Mouse (Mus musculus) forebrain, embryonic 16.5 days (tissue): ENCODE results near the gene Spata48. TPM values are rescaled to one million over a fixed set of nuclear protein-coding genes. Genes with fewer than 3 reads are reported as not detected.

ENCODE experiments used
- ATAC-seq: fragments of 200-750 bp; cut with Nextera tagmentation; 2 replicates; pipeline ENCODE4 v1.8.0; 2017; ENCODE audit warnings: mild to moderate bottlenecking, moderate library complexity
- H3K27ac ChIP-seq: fragments of 300-500 bp; sonication (generic); 2 replicates; pipeline ENCODE4 v1.5.1; 2014; ENCODE audit warnings: low read length, control low read depth
- H3K27me3 ChIP-seq: fragments of 300-500 bp; sonication (generic); replicated peaks from 2 replicates; pipeline ENCODE4 v1.6.1; 2014; ENCODE audit warnings: low read length; ENCODE audit not compliant: control insufficient read depth, insufficient read depth
- H3K36me3 ChIP-seq: fragments of 300-500 bp; sonication (generic); 2 replicates; pipeline ENCODE4 v1.6.1; 2014; ENCODE audit not compliant: control insufficient read depth, insufficient read depth
- H3K4me1 ChIP-seq: fragments of 300-500 bp; sonication (generic); replicated peaks from 2 replicates; pipeline ENCODE4 v1.6.1; 2014; ENCODE audit warnings: low read length; ENCODE audit not compliant: control insufficient read depth, insufficient read depth
- H3K4me2 ChIP-seq: fragments of 300-500 bp; sonication (generic); 2 replicates; pipeline ENCODE4 v1.6.1; 2014; ENCODE audit warnings: mild to moderate bottlenecking, low read length, control low read depth
- H3K4me3 ChIP-seq: fragments of 300-500 bp; sonication (generic); replicated peaks from 2 replicates; pipeline ENCODE4 v1.5.1; 2014; ENCODE audit warnings: mild to moderate bottlenecking, low read length, control low read depth
- H3K9ac ChIP-seq: fragments of 300-500 bp; sonication (generic); replicated peaks from 2 replicates; pipeline ENCODE4 v1.6.1; 2014; ENCODE audit warnings: low read depth, low read length, control low read depth
- H3K9me3 ChIP-seq: fragments of 300-500 bp; sonication (generic); 2 replicates; pipeline ENCODE4 v1.6.1; 2016; ENCODE audit warnings: low read length; ENCODE audit not compliant: control insufficient read depth
- WGBS: fragments of 180-500 bp; shearing (Covaris S2); extraction: QIAGEN DNeasy Blood & Tissue Kit; methylation state at CpG from one replicate; pipeline ENCODE4 v1.1.7; 2014; 5-methylcytosine and 5-hydroxymethylcytosine counted together
- polyA plus RNA-seq: library from polyadenylated mRNA; unstranded; fragments of >200 nt; fragmentation: Nextera tagmentation; extraction: Ambion mirVana; gene quantifications from 2 replicates; pipeline ENCODE4 v1.2.1, GENCODE M21; 2015

The Spata48 gene
- polyA plus RNA-seq, 1 experiment from 2014 or later: not detected

- 22% methylated on average over 10 of the region's 10 CpGs for WGBS
- no peak overlapping the region for H3K4me2 ChIP-seq
These were observed 38.0 kb downstream of the Spata48 start for GRCm38 (mm10) chr11:11499944-11500343.

DNA sequence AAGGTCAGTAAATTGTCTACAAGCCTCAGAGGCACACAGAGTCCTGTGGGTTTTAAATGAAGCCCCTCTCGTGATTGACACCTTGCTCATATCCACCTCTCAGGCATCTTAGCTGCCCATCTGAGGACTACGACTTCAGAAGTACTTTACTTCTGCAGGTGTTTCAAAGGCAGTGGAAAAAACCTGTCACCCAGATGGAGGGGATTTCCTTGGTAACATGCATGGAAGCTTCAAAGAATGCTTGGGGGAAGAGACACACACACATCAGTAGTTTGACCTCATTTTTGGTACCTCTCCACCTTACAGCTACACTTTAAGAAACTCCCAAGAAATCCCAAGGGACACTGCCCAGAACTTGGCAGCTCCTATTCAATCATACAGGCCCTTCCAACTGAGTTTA, 44.3 kb downstream of the Spata48 start:
- H3K4me1 ChIP-seq: no peaks in the 10 kb centered on the region
- H3K4me3 ChIP-seq: no peak overlapping the region
- 86% methylated on average over 2 of the region's 2 CpGs for WGBS
- H3K36me3 ChIP-seq: no peaks in the 10 kb centered on the region
- no peaks in the 10 kb centered on the region for H3K9me3 ChIP-seq
- no peak overlapping the region for H3K9ac ChIP-seq
- H3K27me3 ChIP-seq: no peaks in the 10 kb centered on the region
- no peak overlapping the region for H3K27ac ChIP-seq
- no peak overlapping the region for H3K4me2 ChIP-seq
- ATAC-seq: no peak

More at GRCm38 (mm10) chr11:11499944-11500343, 38.0 kb downstream of the Spata48 start:
- ATAC-seq: no peak
- H3K9ac ChIP-seq: no peak overlapping the region
- H3K36me3 ChIP-seq: no peaks in the 10 kb centered on the region
- H3K4me1 ChIP-seq: no peaks in the 10 kb centered on the region
- no peaks in the 10 kb centered on the region for H3K9me3 ChIP-seq
- H3K4me3 ChIP-seq: no peak overlapping the region
- no peak overlapping the region for H3K27ac ChIP-seq
- H3K27me3 ChIP-seq: no peaks in the 10 kb centered on the region

- Histone ChIP-seq H3K9me3 (no peaks in the 10 kb centered on the region), H3K36me3 (no peaks in the 10 kb centered on the region), H3K27ac (no peak overlapping the region), H3K4me1 (no peaks in the 10 kb centered on the region), H3K27me3 (no peaks in the 10 kb centered on the region), H3K9ac (no peak overlapping the region), H3K4me2 (no peak overlapping the region), H3K4me3 (no peak overlapping the region)
- ATAC-seq: no peak
- 63% methylated on average over 2 of the region's 2 CpGs for WGBS
These were observed 47.5 kb downstream of the Spata48 start for GRCm38 (mm10) chr11:11509413-11509812.

DNA sequence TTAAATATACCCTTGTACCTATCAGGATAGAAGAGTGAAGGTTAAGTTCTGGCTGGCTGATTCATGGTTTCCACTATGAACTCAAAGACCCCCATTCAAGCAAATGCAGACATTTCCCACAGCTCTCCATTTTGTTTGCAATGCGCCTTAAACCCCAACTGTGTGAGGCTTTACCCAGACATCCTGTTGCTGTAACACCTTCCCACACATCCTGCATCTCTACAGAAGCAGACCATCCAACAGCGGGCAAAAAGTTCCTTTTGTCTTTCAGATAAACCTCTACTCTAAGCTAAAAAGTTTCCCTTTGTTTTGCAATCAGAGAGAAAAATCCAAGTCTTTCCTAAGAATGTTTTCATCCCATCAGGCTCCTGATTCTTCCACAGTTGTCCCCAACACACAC, 50.2 kb downstream of the Spata48 start:
- H3K9me3 ChIP-seq: no peaks in the 10 kb centered on the region
- WGBS: 49% methylated on average over 2 of the region's 2 CpGs

DNA sequence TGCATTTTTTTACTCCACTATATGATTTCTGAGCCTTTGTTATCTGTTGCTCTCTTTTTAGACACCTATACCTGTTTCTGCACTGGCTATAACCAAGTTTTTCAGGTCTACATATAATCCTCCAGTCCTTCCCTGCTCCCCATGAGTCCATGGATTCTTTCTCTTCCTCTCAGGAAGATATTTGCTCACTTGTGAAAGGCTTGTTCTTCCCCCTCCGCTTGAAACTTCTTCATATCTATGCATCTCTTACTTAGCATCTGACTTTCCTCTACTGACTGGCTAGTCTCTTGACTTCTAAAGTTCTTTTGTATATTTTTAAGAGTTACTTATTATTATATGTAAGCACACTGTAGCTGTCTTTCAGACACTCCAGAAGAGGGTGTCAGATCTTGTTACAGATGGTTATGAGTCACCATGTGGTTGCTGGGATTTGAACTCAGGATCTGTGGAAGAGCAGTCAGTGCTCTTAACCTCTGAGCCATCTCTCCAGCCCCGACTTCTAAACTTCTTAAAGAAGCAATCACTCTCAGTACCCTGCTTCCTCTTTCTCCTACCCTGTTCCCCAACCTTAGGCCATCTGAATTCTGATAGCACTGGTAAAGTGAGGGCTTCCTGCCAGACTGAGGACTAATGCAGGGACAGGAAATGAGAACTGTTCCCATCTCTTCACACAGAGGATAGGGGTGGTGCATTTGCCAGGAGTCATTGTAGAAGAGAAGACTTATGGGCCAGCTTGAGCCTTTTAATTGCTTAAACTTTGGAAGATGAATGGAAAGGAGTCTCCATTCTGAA, 51.3 kb downstream of the Spata48 start:
- Histone ChIP-seq H3K9me3 (no peaks in the 10 kb centered on the region), H3K4me2 (no peak overlapping the region), H3K27ac (no peak overlapping the region), H3K4me1 (no peaks in the 10 kb centered on the region), H3K4me3 (no peak overlapping the region), H3K9ac (no peak overlapping the region), H3K36me3 (no peaks in the 10 kb centered on the region), H3K27me3 (no peaks in the 10 kb centered on the region)
- no peak for ATAC-seq
- WGBS: 88% methylated on average over 2 of the region's 2 CpGs

More for the DNA sequence above, 50.2 kb downstream of the Spata48 start:
- H3K27ac ChIP-seq: no peak overlapping the region
- no peaks in the 10 kb centered on the region for H3K27me3 ChIP-seq
- no peak overlapping the region for H3K9ac ChIP-seq
- no peak overlapping the region for H3K4me2 ChIP-seq
- ATAC-seq: no peak
- H3K4me3 ChIP-seq: no peak overlapping the region
- no peaks in the 10 kb centered on the region for H3K36me3 ChIP-seq
- no peaks in the 10 kb centered on the region for H3K4me1 ChIP-seq

GRCm38 (mm10) chr11:11514920-11515319, 53.0 kb downstream of the Spata48 start:
- no peak overlapping the region for H3K4me2 ChIP-seq
- no peak overlapping the region for H3K27ac ChIP-seq
- WGBS: 91% methylated on average over 4 of the region's 4 CpGs
- no peak overlapping the region for H3K9ac ChIP-seq
- H3K9me3 ChIP-seq: no peaks in the 10 kb centered on the region
- H3K27me3 ChIP-seq: no peaks in the 10 kb centered on the region
- no peak for ATAC-seq
- H3K4me1 ChIP-seq: no peaks in the 10 kb centered on the region
- no peaks in the 10 kb centered on the region for H3K36me3 ChIP-seq
- H3K4me3 ChIP-seq: no peak overlapping the region

DNA sequence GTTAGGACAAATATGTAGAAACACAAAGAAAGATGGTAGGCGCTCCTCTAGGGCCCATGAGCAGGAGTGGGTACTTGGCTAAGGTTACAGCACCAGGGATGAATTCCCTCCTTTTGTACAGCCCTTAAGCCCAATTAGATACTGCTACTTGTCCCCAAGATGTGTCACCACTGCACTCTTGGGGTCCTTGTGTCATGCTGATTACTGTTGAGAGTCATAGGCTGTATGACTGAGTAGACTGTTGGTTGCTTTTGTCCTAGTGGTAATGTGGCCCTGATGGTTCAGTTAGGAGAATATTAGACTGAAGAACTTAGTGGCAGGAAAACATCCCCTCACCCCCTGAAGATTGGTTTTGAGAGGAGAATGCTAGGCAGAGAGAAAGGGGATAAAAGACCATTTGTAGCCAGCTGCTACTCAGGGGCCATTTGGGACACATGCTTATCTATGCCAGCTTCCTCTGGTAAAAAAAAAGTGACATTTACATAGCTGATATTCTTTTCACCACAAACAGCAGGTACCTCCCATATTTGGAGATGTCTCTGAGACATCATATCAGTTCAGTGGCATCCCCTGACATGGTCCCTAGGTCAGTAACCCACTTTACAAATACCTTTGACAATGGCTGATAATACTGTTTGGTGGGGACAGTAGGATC, 56.0 kb downstream of the Spata48 start:
- Histone ChIP-seq H3K9me3 (no peaks in the 10 kb centered on the region), H3K4me3 (no peak overlapping the region), H3K27ac (no peak overlapping the region), H3K4me2 (no peak overlapping the region), H3K4me1 (no peaks in the 10 kb centered on the region), H3K27me3 (no peaks in the 10 kb centered on the region), H3K9ac (no peak overlapping the region), H3K36me3 (no peaks in the 10 kb centered on the region)
- 88% methylated on average over 1 of the region's 1 CpGs for WGBS
- ATAC-seq: no peak

DNA sequence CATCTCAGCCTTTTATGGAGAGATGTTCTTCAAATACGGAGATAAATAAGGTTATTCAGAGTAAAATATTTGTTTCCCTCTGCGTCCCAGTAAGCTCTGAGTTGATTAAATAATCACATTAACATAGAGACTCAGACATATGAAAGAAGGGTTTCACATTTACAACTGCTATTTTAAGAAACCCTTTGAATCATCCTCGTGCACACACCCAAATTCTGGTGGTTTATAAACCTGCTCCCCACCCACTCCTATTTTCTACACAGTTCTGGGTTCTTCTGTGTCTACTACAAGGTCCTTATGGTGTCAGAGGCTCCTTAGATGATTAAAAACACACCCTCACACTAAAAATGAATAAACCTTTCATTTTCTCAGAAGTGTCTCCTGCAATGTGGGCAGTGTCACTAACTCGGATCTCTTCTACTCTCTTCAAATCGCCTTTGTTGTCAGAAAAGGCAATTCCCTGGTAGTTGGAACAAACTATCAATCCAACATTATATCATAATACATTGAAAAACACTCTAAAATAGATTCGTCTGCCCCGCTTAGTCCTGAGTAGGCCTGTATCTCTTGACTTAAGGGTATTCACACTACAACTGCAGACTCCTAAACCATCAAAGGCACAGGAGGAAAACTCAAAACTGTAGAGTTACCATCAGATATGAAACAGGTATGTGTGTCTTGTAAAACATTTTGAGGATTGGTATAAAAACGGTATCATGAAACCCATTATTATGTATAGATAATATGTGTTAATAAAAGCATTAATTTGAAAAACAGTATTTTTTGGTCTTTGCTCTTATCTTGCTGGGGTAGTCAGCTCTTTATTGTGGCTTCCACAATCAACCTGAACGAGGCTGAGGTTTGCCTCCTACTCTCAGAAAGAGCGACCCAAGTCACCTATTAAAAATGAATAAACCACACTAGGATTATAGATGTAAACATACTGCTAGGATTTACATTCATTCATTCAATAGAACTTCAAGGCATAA, 57.7 kb downstream of the Spata48 start:
- H3K27ac ChIP-seq: no peak overlapping the region
- ATAC-seq: no peak
- H3K27me3 ChIP-seq: no peaks in the 10 kb centered on the region
- no peak overlapping the region for H3K9ac ChIP-seq
- no peaks in the 10 kb centered on the region for H3K36me3 ChIP-seq
- no peak overlapping the region for H3K4me3 ChIP-seq
- H3K4me2 ChIP-seq: no peak overlapping the region
- no peaks in the 10 kb centered on the region for H3K4me1 ChIP-seq
- 85% methylated on average over 10 of the region's 10 CpGs for whole genome bisulfite sequencing
- no peaks in the 10 kb centered on the region for H3K9me3 ChIP-seq

DNA sequence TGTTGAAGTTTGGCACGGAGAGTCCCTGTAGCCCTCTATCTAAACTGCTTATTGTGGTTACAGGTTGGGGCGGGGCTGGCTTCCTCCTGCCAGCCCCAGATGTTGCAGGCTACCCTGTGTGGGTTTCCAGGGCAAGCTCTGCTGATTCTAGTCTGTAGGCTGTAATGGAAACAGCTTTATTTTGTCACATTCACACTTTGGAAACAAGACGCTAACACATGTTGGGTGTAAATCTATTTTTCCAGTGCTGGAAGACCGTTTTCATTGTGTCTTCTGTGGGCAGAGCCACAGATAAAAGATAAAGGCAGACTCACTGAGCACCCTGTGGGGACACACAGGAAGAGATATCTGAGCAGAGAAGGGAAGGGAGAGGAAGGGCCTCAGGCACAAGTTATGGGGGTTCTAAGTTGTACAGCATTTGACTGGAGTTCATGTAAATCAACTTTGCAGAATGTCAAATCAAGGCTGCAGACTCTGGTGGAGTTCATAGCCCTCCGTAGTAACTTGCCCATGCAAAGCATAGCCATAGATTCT, 60.1 kb downstream of the Spata48 start:
- no peaks in the 10 kb centered on the region for H3K27me3 ChIP-seq
- ATAC-seq: no peak
- 80% methylated on average over 5 of the region's 5 CpGs for WGBS

More for the DNA sequence above, 60.1 kb downstream of the Spata48 start:
- Histone ChIP-seq H3K9me3 (no peaks in the 10 kb centered on the region), H3K9ac (no peak overlapping the region), H3K36me3 (no peaks in the 10 kb centered on the region), H3K4me2 (no peak overlapping the region), H3K4me3 (no peak overlapping the region), H3K27ac (no peak overlapping the region), H3K4me1 (no peaks in the 10 kb centered on the region)
